Mouse (Mus musculus): ENCODE measurements around the gene Fam8a1.
A peak's percentile ranks its signal among the peaks of the same experiment; 100 is the strongest.

The Fam8a1 gene

DNA sequence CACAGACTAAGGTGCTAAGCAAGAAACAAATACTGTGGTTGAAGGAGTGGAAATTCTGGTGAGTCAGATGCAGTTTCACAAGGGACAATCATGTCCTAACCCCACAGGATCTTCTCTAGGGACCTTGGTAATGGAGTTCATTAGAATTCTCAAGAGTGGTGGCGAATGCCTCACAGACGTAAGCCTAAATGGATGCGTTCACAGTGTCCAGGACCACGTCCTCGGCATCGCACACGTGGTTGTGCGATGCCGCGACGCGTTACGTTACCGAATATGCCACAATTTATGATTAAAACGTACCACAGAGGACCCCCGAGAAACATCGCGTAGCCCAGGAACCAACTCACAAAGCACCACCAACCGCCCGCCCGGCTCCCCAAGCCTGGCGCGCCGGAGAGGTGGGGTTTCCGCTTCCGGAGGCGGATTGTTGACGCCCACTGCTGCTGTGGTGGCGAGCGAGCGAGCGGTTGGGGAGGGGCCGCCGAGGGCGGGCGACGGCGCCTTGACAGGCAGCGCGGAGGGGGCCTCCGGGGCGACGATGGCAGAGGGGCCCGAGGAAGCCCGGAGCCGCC lies at the start of gene Fam8a1:
TSS of gene Fam8a1 (plus strand) at position 475 of the 572 bp plus-strand sequence.
- DNase-seq (ENCODE audit: low spot score), result peak; percentile 91

GRCm38 (mm10) chr13:46619633-46620032 lies 49.7 kb upstream of the Fam8a1 start:
- no peak for DNase-seq (ENCODE audit: low spot score)

- no peak for DNase-seq (ENCODE audit: low spot score)
Measured at GRCm38 (mm10) chr13:46620964-46621757, 48.2 kb upstream of the Fam8a1 start.

DNA sequence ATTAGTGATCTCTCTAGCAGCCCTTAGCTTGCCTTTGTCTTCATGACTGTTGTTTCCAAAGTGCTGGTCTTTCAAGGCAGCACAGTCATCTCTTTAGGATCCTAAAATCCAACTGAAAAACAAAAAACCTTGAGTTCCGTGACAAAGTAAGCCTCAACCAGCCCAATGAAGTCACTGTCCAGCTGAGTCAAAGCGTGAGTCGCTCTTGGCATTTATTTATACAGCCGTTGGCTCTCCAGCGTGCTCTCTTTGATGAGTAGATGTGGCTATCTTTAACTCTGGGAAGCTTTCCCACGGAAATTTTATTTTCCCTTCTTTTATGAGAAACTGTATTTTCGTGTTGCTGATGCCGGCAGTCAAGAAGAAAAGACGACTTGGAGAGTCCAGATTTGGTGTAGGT lies 42.7 kb upstream of the Fam8a1 start:
- no peak for DNase-seq (ENCODE audit: low spot score)

GRCm38 (mm10) chr13:46627841-46628240 lies 41.5 kb upstream of the Fam8a1 start:
- peak; percentile 11 for DNase-seq (ENCODE audit: low spot score)

DNA sequence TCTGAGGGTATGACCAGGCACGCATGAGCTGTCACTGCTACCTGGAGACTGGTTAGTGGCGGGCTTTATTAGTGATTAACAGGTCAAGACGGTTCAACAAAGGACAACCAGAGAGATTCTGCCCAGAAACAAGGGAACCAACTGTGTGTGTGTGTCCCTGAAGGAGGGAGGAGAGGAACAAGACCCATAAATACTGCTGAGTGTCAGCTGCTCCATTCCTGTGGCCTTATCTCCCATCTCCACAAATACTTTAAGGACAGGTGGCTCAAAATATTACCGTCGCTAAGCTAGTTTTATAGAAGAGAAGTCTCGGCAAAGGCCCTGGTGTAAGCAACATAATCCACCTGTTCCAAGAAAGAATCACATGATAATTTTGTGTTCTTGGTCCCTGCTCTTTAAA lies 39.9 kb upstream of the Fam8a1 start:
- no peak for DNase-seq (ENCODE audit: low spot score)

- no peak for DNase-seq (ENCODE audit: low spot score)
Measured at GRCm38 (mm10) chr13:46632796-46633195, 36.5 kb upstream of the Fam8a1 start.

DNA sequence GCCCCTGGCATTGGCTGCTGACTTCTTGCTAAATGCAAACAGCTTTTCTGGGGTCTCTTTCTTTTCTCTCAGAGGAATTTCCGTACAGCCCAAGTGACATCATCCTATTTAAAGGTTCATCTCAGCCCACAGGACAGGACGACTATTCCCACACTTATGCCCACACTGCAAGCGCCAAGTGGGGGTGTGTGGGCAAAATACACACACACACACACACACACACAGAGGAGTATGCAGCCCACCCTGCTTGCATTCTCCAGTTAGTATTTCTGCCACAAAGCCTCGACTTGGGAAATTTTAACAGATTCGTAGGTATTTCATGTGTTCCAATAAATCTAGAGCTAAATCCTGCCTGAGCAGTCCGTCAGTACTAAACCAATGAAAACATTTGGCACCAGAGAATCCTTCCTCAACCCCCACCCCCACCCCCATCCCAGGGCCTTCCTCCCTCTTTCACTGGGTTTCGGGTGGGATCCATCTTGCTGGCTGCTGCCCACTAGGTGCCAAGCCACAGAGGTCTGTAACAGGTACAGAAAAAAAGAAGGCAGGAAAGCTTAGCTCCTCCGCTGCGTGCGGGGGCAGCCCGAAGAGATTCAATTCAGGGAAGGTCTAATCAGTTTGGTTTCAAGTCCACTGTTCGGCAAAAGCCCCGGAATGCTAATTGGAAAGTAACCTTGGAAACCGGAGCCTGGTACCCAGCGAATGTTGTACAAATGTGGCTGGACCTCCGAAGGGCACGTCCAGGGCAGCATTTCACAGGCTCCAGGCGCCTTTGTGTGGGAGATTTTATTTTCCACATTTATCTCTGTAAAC lies 35.8 kb upstream of the Fam8a1 start:
- DNase-seq (ENCODE audit: low spot score), result no peak

DNA sequence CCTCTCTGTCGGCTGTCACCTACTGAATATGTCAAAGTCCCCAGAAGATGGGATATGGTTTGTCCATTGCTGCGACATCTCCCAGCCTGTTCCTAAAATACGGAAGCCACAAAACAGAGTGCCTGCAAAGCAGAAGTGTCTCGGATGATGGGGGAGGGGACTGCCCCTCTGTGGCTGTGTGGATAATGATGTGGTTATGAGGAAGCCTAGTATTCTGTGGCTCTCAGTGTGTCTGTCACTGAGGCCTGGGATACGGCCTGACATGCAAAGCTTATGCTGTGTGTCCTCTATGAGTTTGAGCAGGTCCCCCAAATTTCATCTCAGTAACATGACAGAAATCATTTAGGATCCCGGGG lies 35.2 kb upstream of the Fam8a1 start:
- DNase-seq (ENCODE audit: low spot score), result no peak

- no peak for DNase-seq (ENCODE audit: low spot score)
Measured at GRCm38 (mm10) chr13:46640608-46641468, 28.5 kb upstream of the Fam8a1 start.

- no peak for DNase-seq (ENCODE audit: low spot score)
Measured at GRCm38 (mm10) chr13:46642318-46642717, 27.0 kb upstream of the Fam8a1 start.

- DNase-seq (ENCODE audit: low spot score), result no peak
Measured at GRCm38 (mm10) chr13:46644175-46644574, 25.1 kb upstream of the Fam8a1 start.

GRCm38 (mm10) chr13:46645476-46645875 lies 23.8 kb upstream of the Fam8a1 start:
- DNase-seq (ENCODE audit: low spot score), result no peak

- DNase-seq (ENCODE audit: low spot score), result no peak
Measured at GRCm38 (mm10) chr13:46651853-46652252, 17.5 kb upstream of the Fam8a1 start.

GRCm38 (mm10) chr13:46652671-46653070 lies 16.7 kb upstream of the Fam8a1 start:
- no peak for DNase-seq (ENCODE audit: low spot score)

DNA sequence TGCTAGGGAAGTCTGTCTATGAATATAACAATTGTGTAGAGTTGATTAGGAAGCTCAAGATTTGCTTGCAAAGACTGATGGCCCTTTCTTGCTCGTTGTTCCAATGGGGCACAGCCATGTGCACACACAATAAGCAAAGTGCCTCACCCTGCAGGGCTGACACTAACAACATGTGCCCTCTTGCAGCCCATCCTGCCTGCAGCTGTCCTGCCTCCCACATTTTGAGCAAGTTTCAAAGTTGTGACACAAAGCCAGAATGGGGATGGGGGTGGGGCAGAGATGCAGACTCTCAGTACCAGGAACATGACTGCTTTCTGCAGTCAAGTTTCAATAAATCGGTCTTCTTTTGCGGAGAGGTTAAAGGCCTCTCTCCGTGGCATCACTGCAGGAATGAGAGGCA lies 15.7 kb upstream of the Fam8a1 start:
- no peak for DNase-seq (ENCODE audit: low spot score)

DNA sequence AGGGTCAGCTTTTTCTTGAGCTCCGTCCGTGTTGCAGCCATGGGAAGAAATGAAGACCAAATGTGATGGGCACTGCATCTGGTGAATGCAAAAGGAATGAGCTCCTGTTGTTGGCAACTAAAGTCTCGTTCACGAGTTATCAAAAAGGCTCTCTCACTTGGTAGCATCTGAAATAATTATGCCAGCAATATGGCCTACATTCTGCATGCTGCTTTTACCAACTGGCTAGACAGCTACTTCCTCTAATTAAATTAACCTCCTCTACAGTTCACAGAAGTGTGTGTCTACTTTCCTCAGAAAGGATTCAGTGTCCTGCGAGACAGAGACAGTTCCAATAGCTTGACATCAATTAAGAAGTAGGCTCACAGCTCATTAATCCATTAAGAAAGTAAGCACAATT lies 14.8 kb upstream of the Fam8a1 start:
- no peak for DNase-seq (ENCODE audit: low spot score)

DNA sequence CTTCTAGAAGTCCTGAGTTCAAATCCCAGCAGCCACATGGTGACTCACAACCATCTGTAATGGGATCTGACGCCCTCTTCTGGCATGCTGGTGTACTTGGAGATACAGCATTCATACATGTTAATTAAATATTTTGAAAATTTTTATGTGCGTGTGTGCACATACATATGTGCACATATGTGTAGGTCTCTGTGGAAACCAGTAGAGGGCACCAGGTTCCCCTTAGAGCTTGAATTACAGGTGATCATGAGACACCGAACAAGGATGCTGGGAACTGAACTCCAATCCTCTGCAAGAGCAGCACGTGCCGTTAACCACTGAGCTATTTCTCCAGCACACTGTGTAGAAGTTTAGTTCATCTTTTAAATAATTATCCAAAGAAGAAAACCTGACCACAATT lies 10.1 kb upstream of the Fam8a1 start:
- DNase-seq (ENCODE audit: low spot score), result no peak

- no peak for DNase-seq (ENCODE audit: low spot score)
Measured at GRCm38 (mm10) chr13:46663461-46663964, 5.8 kb upstream of the Fam8a1 start.

- DNase-seq (ENCODE audit: low spot score), result peak; percentile 14
Measured at GRCm38 (mm10) chr13:46669620-46670271, 424 bp downstream of the Fam8a1 start.

DNA sequence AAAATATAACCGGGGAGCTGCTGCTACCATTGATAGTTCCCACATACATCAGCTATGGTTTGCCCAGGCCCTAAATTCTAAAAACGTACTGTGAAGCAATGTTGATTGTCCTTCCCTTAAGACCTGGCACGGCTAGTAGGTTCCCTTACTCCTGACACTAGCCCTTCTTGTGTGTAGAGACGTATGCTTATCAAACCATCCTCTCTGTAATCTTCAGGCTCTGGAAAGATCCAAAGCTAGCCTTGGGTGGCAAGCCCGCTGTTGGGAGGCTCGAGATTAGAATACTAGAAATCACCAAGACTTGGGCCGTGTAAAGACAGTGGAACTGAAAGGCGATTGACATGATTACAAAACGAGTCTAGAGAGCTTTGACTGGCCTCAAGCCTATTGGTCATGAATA lies 1.2 kb downstream of the Fam8a1 start:
- DNase-seq (ENCODE audit: low spot score), result no peak
